Mouse (Mus musculus) kidney, postnatal 25 days (tissue): ENCODE data around the gene Myl6.

ENCODE experiments used
- DNase-seq, 2 experiments: peaks; one replicate each; pipeline ENCODE4 v3.0.0; 2021; ENCODE audit warnings: mixed read lengths in 2 of 2

Myl6 gene

GRCm38 (mm10) chr10:128509831-128510230, 15.9 kb upstream of the Myl6 start:
- no peak for DNase-seq

- peak in 1 of 2 experiments; percentile 28 for DNase-seq
Observed at GRCm38 (mm10) chr10:128509203-128509602, 15.3 kb upstream of the Myl6 start.

GRCm38 (mm10) chr10:128508260-128508659, 14.3 kb upstream of the Myl6 start:
- no peak for DNase-seq

GRCm38 (mm10) chr10:128505974-128506373, 12.0 kb upstream of the Myl6 start:
- DNase-seq, result no peak

- peak; percentile 67 to 74 for DNase-seq
Observed at GRCm38 (mm10) chr10:128505371-128505667, 11.4 kb upstream of the Myl6 start.

GRCm38 (mm10) chr10:128504641-128505370, 10.9 kb upstream of the Myl6 start:
- no peak for DNase-seq

GRCm38 (mm10) chr10:128504012-128504411, 10.1 kb upstream of the Myl6 start:
- no peak for DNase-seq

- DNase-seq, result no peak
Observed at GRCm38 (mm10) chr10:128503532-128503931, 9.6 kb upstream of the Myl6 start.

GRCm38 (mm10) chr10:128502341-128502740, 8.4 kb upstream of the Myl6 start:
- DNase-seq, result peak in 1 of 2 experiments; percentile 63

- peak; percentile 66 to 71 for DNase-seq
Observed at GRCm38 (mm10) chr10:128499116-128499671, 5.2 kb upstream of the Myl6 start.

- DNase-seq, result peak; percentile 97 to 99
Observed at GRCm38 (mm10) chr10:128498590-128498989, 4.6 kb upstream of the Myl6 start, which contains the start of gene Myl6b. Gene Myl6b (minus strand): TSS chr10:128498685.

GRCm38 (mm10) chr10:128497134-128497737, 3.3 kb upstream of the Myl6 start:
- DNase-seq, result peak in 1 of 2 experiments; percentile 31

- DNase-seq, result peak in 1 of 2 experiments; percentile 41
Observed at GRCm38 (mm10) chr10:128496509-128497077, 2.6 kb upstream of the Myl6 start.

- DNase-seq, result no peak
Observed at GRCm38 (mm10) chr10:128495903-128496302, 2.0 kb upstream of the Myl6 start.

GRCm38 (mm10) chr10:128495270-128495669, 1.3 kb upstream of the Myl6 start:
- DNase-seq, result no peak

GRCm38 (mm10) chr10:128494667-128495245, 811 bp upstream of the Myl6 start:
- no peak for DNase-seq

- no peak for DNase-seq
Observed at GRCm38 (mm10) chr10:128493319-128493694, 638 bp downstream of the Myl6 start.

- peak; percentile 78 to 88 for DNase-seq
Observed at GRCm38 (mm10) chr10:128492633-128493311, 1.2 kb downstream of the Myl6 start.

GRCm38 (mm10) chr10:128492051-128492450, 1.9 kb downstream of the Myl6 start:
- DNase-seq, result peak in 1 of 2 experiments; percentile 37

GRCm38 (mm10) chr10:128491495-128491894, 2.5 kb downstream of the Myl6 start:
- DNase-seq, result peak; percentile 52 to 75

GRCm38 (mm10) chr10:128490912-128491311, 3.0 kb downstream of the Myl6 start:
- no peak for DNase-seq

- DNase-seq, result peak in 1 of 2 experiments; percentile 40
Observed at GRCm38 (mm10) chr10:128490232-128490631, 3.7 kb downstream of the Myl6 start.

- no peak for DNase-seq
Observed at GRCm38 (mm10) chr10:128489785-128490184, 4.2 kb downstream of the Myl6 start.
